Mouse (Mus musculus) kidney, adult 9 months (tissue): ENCODE data around the gene 2300002M23Rik.
A peak's percentile ranks its signal among the peaks of the same experiment; 100 is the strongest.

Experiments used
- DNase-seq: peaks from one replicate; pipeline ENCODE4 v3.0.0; 2022

Gene 2300002M23Rik

GRCm38 (mm10) chr17:35567150-35567549 is at the start of gene 2300002M23Rik:
2300002M23Rik (plus strand) TSS chr17:35567450.
- DNase-seq: no peak

- DNase-seq: peak; percentile 14
These were observed 49.7 kb upstream of the 2300002M23Rik start for GRCm38 (mm10) chr17:35517526-35517925.

- no peak for DNase-seq
These were observed 42.9 kb upstream of the 2300002M23Rik start for GRCm38 (mm10) chr17:35524354-35524753.

- no peak for DNase-seq
These were observed 40.6 kb upstream of the 2300002M23Rik start for GRCm38 (mm10) chr17:35526644-35527043.

- no peak for DNase-seq
These were observed 34.9 kb upstream of the 2300002M23Rik start for GRCm38 (mm10) chr17:35532360-35532759.

- DNase-seq: no peak
These were observed 34.3 kb upstream of the 2300002M23Rik start, which contains the start of gene Psors1c2 for GRCm38 (mm10) chr17:35532901-35533300. Psors1c2 (plus strand) TSS chr17:35533201.

GRCm38 (mm10) chr17:35534343-35534742 is 32.9 kb upstream of the 2300002M23Rik start:
- DNase-seq: peak; percentile 82

GRCm38 (mm10) chr17:35537421-35537820 is 29.8 kb upstream of the 2300002M23Rik start:
- no peak for DNase-seq

- no peak for DNase-seq
These were observed 28.8 kb upstream of the 2300002M23Rik start for GRCm38 (mm10) chr17:35538476-35538875.

GRCm38 (mm10) chr17:35539540-35539939 is 27.7 kb upstream of the 2300002M23Rik start:
- DNase-seq: no peak

GRCm38 (mm10) chr17:35542761-35543411 is 24.4 kb upstream of the 2300002M23Rik start:
- no peak for DNase-seq

- no peak for DNase-seq
These were observed 23.8 kb upstream of the 2300002M23Rik start for GRCm38 (mm10) chr17:35543412-35543861.

GRCm38 (mm10) chr17:35544001-35544400 is 23.2 kb upstream of the 2300002M23Rik start:
- no peak for DNase-seq

GRCm38 (mm10) chr17:35544680-35545079 is 22.6 kb upstream of the 2300002M23Rik start:
- DNase-seq: peak; percentile 68

- no peak for DNase-seq
These were observed 19.8 kb upstream of the 2300002M23Rik start for GRCm38 (mm10) chr17:35547465-35547864.

- no peak for DNase-seq
These were observed 18.6 kb upstream of the 2300002M23Rik start for GRCm38 (mm10) chr17:35548636-35549035.

GRCm38 (mm10) chr17:35549437-35550142 is 17.7 kb upstream of the 2300002M23Rik start:
- DNase-seq: peak; percentile 49

GRCm38 (mm10) chr17:35550143-35550494 is 17.1 kb upstream of the 2300002M23Rik start:
- no peak for DNase-seq

GRCm38 (mm10) chr17:35550871-35551270 is 16.4 kb upstream of the 2300002M23Rik start:
- no peak for DNase-seq

GRCm38 (mm10) chr17:35551881-35552414 is 15.3 kb upstream of the 2300002M23Rik start, which contains the start of gene Cdsn:
Cdsn (plus strand) TSS chr17:35552128.
- no peak for DNase-seq

- DNase-seq: no peak
These were observed 12.9 kb upstream of the 2300002M23Rik start for GRCm38 (mm10) chr17:35554321-35554720.

- no peak for DNase-seq
These were observed 12.4 kb upstream of the 2300002M23Rik start for GRCm38 (mm10) chr17:35554761-35555397.

GRCm38 (mm10) chr17:35556186-35556765 is 11.0 kb upstream of the 2300002M23Rik start:
- DNase-seq: peak; percentile 72
